Mouse (Mus musculus) v-Abl transformed pro-B cells (cell line): ENCODE measurements around the gene Chpf.

Experiments
- in situ Hi-C, 2 experiments: fragments of 400-800 bp; cut with MboI; formaldehyde crosslinking; loops; one replicate each; pipeline ENCODE4 v1.15.1; 2025; ENCODE audit not compliant: unreplicated experiment in 2 of 2

Chpf gene

GRCm38 (mm10) chr1:75478916-75479634, at the start of gene Chpf, which contains the start of gene Tmem198:
Chpf (minus strand) TSS chr1:75479307.
Tmem198 (plus strand) TSS chr1:75479532.
- in situ Hi-C loops, result loop anchor here (5.0 kb wide), 4 partner anchors 43 to 118 kb away; partner anchors contain the start of gene Stk11ip (in 1 of the 2)

- in situ Hi-C loops, result loop anchor here (5.0 to 10.0 kb wide), 3 partner anchors 38 to 930 kb away; partner anchors contain the start of genes Chpf (in 1 of the 2) and Tmem198 (in 1 of the 2)
Measured at GRCm38 (mm10) chr1:75524679-75525078, 45.6 kb upstream of the Chpf start.

- in situ Hi-C loops, result loop anchor here (5.0 to 10.0 kb wide), 3 partner anchors 41 to 927 kb away; partner anchors contain the start of genes Chpf (in 1 of the 2) and Tmem198 (in 1 of the 2)
Measured at GRCm38 (mm10) chr1:75521321-75522031, 42.4 kb upstream of the Chpf start, which contains the start of gene Stk11ip. Stk11ip (plus strand) TSS chr1:75521529.

GRCm38 (mm10) chr1:75519576-75519975, 40.5 kb upstream of the Chpf start:
- in situ Hi-C loops, result loop anchor here in 1 of 2 experiments (5.0 kb wide), 1 partner anchor 37 kb away; no protein-coding TSS in a partner anchor

- in situ Hi-C loops, result loop anchor here in 1 of 2 experiments (5.0 kb wide), 1 partner anchor 36 kb away; no protein-coding TSS in a partner anchor
Measured at GRCm38 (mm10) chr1:75518427-75518826, 39.3 kb upstream of the Chpf start.

- in situ Hi-C loops, result loop anchor here in 1 of 2 experiments (5.0 kb wide), 1 partner anchor 36 kb away; no protein-coding TSS in a partner anchor
Measured at GRCm38 (mm10) chr1:75517984-75518383, 38.9 kb upstream of the Chpf start.

GRCm38 (mm10) chr1:75516703-75517380, 37.7 kb upstream of the Chpf start:
- in situ Hi-C loops, result loop anchor here in 1 of 2 experiments (5.0 kb wide), 1 partner anchor 35 kb away; no protein-coding TSS in a partner anchor

- in situ Hi-C loops, result no loop called here
Measured at GRCm38 (mm10) chr1:75512550-75512949, 33.4 kb upstream of the Chpf start.

GRCm38 (mm10) chr1:75511437-75512210, 32.5 kb upstream of the Chpf start:
- in situ Hi-C loops, result no loop called here

- in situ Hi-C loops, result no loop called here
Measured at GRCm38 (mm10) chr1:75510154-75510553, 31.0 kb upstream of the Chpf start.

- in situ Hi-C loops, result no loop called here
Measured at GRCm38 (mm10) chr1:75509586-75509985, 30.5 kb upstream of the Chpf start.

- in situ Hi-C loops, result no loop called here
Measured at GRCm38 (mm10) chr1:75507006-75507405, 27.9 kb upstream of the Chpf start, which contains the start of gene Inha. Inha (plus strand) TSS chr1:75507077.

GRCm38 (mm10) chr1:75505956-75506831, 27.1 kb upstream of the Chpf start, which contains the start of gene Obsl1:
Obsl1 (minus strand) TSS chr1:75506452.
- in situ Hi-C loops, result no loop called here

GRCm38 (mm10) chr1:75505159-75505955, 26.2 kb upstream of the Chpf start:
- in situ Hi-C loops, result no loop called here

- in situ Hi-C loops, result no loop called here
Measured at GRCm38 (mm10) chr1:75504256-75505045, 25.3 kb upstream of the Chpf start.

- in situ Hi-C loops, result no loop called here
Measured at GRCm38 (mm10) chr1:75503651-75503980, 24.5 kb upstream of the Chpf start.

GRCm38 (mm10) chr1:75502945-75503650, 24.0 kb upstream of the Chpf start:
- in situ Hi-C loops, result no loop called here
